Mouse (Mus musculus): Measurements from ENCODE around the gene Ptpra. TPM values are rescaled to one million over a fixed set of nuclear protein-coding genes. Genes with fewer than 3 reads are reported as not detected.
"Not testable (repeated sequence)": the region's sequence is repeated elsewhere in the genome, so short reads cannot be mapped to it uniquely, and the experiment has no call there.

Ptpra gene
- polyA plus RNA-seq, 1 experiment, result 77.6 TPM

DNA sequence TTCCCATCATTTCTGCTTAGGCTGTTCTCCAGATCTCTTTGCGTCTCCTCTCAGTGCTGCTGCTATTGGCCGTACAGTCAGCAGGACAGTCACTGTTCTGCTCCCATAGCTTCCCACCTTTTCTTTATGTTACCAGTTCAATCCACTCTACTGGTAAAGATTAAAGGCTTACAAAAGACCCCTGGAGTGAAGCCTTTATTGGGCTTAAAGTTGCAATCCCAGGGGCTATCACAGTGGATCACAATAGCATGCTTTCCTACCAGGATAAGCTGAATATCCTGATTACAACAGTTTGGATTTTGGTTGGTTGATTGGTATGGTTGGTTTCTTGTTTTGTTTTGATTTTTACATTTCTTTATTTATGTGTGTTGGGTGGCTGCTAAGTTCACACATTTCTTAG is 37.9 kb downstream of the Ptpra start:
- no peak overlapping the region for H3K4me3 ChIP-seq (ENCODE audit: low read depth, low read length)
- TF ChIP-seq CTCF (IDR thresholded peaks at IDR 0.05; ENCODE audit: low read depth, low read length) (no peak), POLR2A (IDR thresholded peaks at IDR 0.05; ENCODE audit: insufficient read depth, low read length) (no peak), EP300 (IDR thresholded peaks at IDR 0.05; ENCODE audit: insufficient read depth, low read depth, low read length) (no peak)
- no peaks in the 10 kb centered on the region for H3K27me3 ChIP-seq (ENCODE audit: control insufficient read depth, insufficient read depth, low read length, poor library complexity, severe bottlenecking)
- no peaks in the 10 kb centered on the region for H3K4me1 ChIP-seq (ENCODE audit: control insufficient read depth, insufficient read depth, low read length)
- H3K27ac ChIP-seq (ENCODE audit: insufficient read depth, low read length), result no peak overlapping the region
- no peak overlapping the region for H3K9ac ChIP-seq (ENCODE audit: low read depth, poor library complexity, severe bottlenecking)
- no peaks in the 10 kb centered on the region for H3K9me3 ChIP-seq (replicated peaks; ENCODE audit: control insufficient read depth, insufficient read depth, low read length, poor library complexity, severe bottlenecking)
- no peaks in the 10 kb centered on the region for H3K36me3 ChIP-seq (ENCODE audit: control insufficient read depth, insufficient read depth, low read length, poor library complexity, severe bottlenecking)

DNA sequence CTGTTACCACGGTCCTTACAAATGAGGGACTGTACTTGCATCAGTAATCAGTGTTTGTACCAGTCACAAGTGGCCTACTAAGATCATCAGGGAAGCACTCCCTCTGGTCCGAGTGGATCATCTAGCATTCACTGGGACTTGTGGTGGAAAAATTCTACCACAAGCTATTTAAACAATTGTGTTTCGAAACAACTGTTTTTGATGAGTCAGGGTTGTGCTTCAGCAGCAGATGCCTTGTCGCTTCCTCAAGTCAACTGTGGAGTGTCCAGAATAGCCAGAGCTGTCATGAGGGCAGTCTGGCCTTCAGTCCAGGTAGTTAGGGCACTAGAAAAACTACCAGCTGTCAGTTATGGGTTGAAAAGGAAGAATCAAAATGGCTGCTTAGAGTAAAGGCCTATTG is 38.5 kb downstream of the Ptpra start:
- no peaks in the 10 kb centered on the region for H3K36me3 ChIP-seq (ENCODE audit: control insufficient read depth, insufficient read depth, low read length, poor library complexity, severe bottlenecking)
- H3K4me3 ChIP-seq (ENCODE audit: low read depth, low read length), result no peak overlapping the region
- no peaks in the 10 kb centered on the region for H3K9me3 ChIP-seq (replicated peaks; ENCODE audit: control insufficient read depth, insufficient read depth, low read length, poor library complexity, severe bottlenecking)
- no peak overlapping the region for H3K9ac ChIP-seq (ENCODE audit: low read depth, poor library complexity, severe bottlenecking)
- no peak overlapping the region for H3K27ac ChIP-seq (ENCODE audit: insufficient read depth, low read length)
- H3K27me3 ChIP-seq (ENCODE audit: control insufficient read depth, insufficient read depth, low read length, poor library complexity, severe bottlenecking), result no peaks in the 10 kb centered on the region
- no peaks in the 10 kb centered on the region for H3K4me1 ChIP-seq (ENCODE audit: control insufficient read depth, insufficient read depth, low read length)
- TF ChIP-seq POLR2A (IDR thresholded peaks at IDR 0.05; ENCODE audit: insufficient read depth, low read length) (no peak), EP300 (IDR thresholded peaks at IDR 0.05; ENCODE audit: insufficient read depth, low read depth, low read length) (no peak), CTCF (IDR thresholded peaks at IDR 0.05; ENCODE audit: low read depth, low read length) (no peak)

DNA sequence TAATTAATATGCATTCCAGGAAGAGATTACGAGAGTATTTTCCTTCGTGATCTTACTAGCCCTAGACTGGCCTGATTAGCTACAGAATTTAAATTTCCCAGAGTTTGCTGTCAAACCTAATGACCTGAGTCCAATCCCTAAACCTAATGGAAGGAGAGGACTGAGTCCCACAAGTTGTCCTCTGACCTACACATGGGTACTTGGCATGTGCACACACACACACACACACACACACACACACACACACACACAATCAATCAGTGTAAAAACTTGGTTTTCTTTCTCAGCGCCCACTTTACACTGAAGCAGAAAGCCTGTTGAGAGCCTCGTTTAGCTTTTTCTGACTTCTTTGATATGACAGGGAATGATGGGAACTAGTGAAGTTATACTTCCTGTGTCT is 41.1 kb downstream of the Ptpra start:
- Histone ChIP-seq H3K36me3 (ENCODE audit: control insufficient read depth, insufficient read depth, low read length, poor library complexity, severe bottlenecking) (no peaks in the 10 kb centered on the region), H3K4me1 (ENCODE audit: control insufficient read depth, insufficient read depth, low read length) (no peaks in the 10 kb centered on the region), H3K9ac (ENCODE audit: low read depth, poor library complexity, severe bottlenecking) (no peak overlapping the region), H3K9me3 (replicated peaks; ENCODE audit: control insufficient read depth, insufficient read depth, low read length, poor library complexity, severe bottlenecking) (no peaks in the 10 kb centered on the region), H3K27ac (ENCODE audit: insufficient read depth, low read length) (no peak overlapping the region), H3K4me3 (ENCODE audit: low read depth, low read length) (no peak overlapping the region), H3K27me3 (ENCODE audit: control insufficient read depth, insufficient read depth, low read length, poor library complexity, severe bottlenecking) (no peaks in the 10 kb centered on the region)
- TF ChIP-seq CTCF (IDR thresholded peaks at IDR 0.05; ENCODE audit: low read depth, low read length) (no peak), POLR2A (IDR thresholded peaks at IDR 0.05; ENCODE audit: insufficient read depth, low read length) (no peak), EP300 (IDR thresholded peaks at IDR 0.05; ENCODE audit: insufficient read depth, low read depth, low read length) (no peak)

DNA sequence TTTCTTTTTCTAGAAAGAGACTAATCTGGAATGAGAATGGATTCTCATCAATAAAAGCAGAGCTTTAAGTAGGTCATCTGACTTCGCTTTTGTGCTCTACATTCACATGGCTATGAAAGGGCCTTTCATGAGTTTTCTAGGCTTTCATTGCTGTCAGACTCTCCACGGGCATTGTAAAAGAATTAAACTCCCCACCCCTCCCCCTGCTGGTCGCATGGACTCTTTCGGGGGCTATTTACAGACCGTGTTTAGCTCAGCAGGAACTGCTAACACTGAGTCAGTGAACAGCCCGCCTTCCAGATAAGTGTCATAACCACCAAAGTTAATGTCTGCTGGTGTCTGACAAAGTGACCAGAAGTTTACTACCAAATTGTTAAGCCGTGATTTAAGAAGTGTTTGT is 41.5 kb downstream of the Ptpra start:
- Histone ChIP-seq H3K9ac (ENCODE audit: low read depth, poor library complexity, severe bottlenecking) (no peak overlapping the region), H3K9me3 (replicated peaks; ENCODE audit: control insufficient read depth, insufficient read depth, low read length, poor library complexity, severe bottlenecking) (no peaks in the 10 kb centered on the region), H3K4me1 (ENCODE audit: control insufficient read depth, insufficient read depth, low read length) (no peaks in the 10 kb centered on the region), H3K4me3 (ENCODE audit: low read depth, low read length) (no peak overlapping the region), H3K27me3 (ENCODE audit: control insufficient read depth, insufficient read depth, low read length, poor library complexity, severe bottlenecking) (no peaks in the 10 kb centered on the region), H3K27ac (ENCODE audit: insufficient read depth, low read length) (no peak overlapping the region), H3K36me3 (ENCODE audit: control insufficient read depth, insufficient read depth, low read length, poor library complexity, severe bottlenecking) (no peaks in the 10 kb centered on the region)
- TF ChIP-seq CTCF (IDR thresholded peaks at IDR 0.05; ENCODE audit: low read depth, low read length), result no peak

DNA sequence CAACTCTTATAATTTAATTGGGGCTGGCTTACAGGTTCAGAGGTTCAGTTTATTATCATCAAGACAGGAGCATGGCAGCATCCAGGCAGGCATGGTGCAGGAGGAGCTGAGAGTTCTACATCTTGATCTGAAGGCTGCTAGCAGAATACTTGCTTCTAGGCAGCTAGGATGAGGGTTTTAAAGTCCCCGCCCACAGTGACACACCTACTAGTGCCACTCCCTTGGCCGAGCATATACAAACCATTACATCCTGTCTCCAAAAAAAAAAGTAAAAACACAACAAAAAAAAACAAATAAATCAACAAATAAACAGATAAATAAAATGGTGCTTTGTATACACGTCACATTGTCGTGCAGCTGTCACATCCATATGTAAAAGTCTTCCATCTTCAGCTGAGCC is 45.0 kb downstream of the Ptpra start:
- not testable (repeated sequence) for H3K4me1 ChIP-seq (ENCODE audit: control insufficient read depth, insufficient read depth, low read length); H3K9ac ChIP-seq (ENCODE audit: low read depth, poor library complexity, severe bottlenecking); H3K4me3 ChIP-seq (ENCODE audit: low read depth, low read length); H3K27ac ChIP-seq (ENCODE audit: insufficient read depth, low read length); H3K9me3 ChIP-seq (replicated peaks; ENCODE audit: control insufficient read depth, insufficient read depth, low read length, poor library complexity, severe bottlenecking); H3K36me3 ChIP-seq (ENCODE audit: control insufficient read depth, insufficient read depth, low read length, poor library complexity, severe bottlenecking); H3K27me3 ChIP-seq (ENCODE audit: control insufficient read depth, insufficient read depth, low read length, poor library complexity, severe bottlenecking)

DNA sequence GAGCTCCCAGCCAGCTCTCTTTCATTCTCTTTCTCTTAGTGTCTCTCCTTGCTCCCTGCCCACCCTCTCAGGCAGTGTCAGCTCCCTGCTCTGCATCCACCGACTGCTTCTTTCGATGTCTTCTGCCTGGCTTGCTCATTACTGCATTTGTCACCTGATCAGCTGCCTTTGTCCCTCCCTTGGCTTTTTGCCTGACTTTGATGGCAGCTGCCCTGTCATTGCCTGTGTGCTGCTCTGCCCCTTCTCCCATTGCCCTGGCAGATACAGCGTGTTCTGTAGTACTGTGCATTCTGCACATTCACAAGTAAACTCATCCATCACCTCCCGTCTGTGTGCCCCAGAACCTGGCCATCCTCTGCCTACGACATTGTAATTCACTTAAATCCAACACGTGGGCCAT is 46.0 kb downstream of the Ptpra start:
- Histone ChIP-seq H3K27ac (ENCODE audit: insufficient read depth, low read length) (no peak overlapping the region), H3K9me3 (replicated peaks; ENCODE audit: control insufficient read depth, insufficient read depth, low read length, poor library complexity, severe bottlenecking) (no peaks in the 10 kb centered on the region), H3K36me3 (ENCODE audit: control insufficient read depth, insufficient read depth, low read length, poor library complexity, severe bottlenecking) (no peaks in the 10 kb centered on the region), H3K4me1 (ENCODE audit: control insufficient read depth, insufficient read depth, low read length) (no peaks in the 10 kb centered on the region), H3K27me3 (ENCODE audit: control insufficient read depth, insufficient read depth, low read length, poor library complexity, severe bottlenecking) (no peaks in the 10 kb centered on the region), H3K4me3 (ENCODE audit: low read depth, low read length) (no peak overlapping the region), H3K9ac (ENCODE audit: low read depth, poor library complexity, severe bottlenecking) (no peak overlapping the region)
- no peak for TF ChIP-seq EP300 (IDR thresholded peaks at IDR 0.05; ENCODE audit: insufficient read depth, low read depth, low read length)
- TF ChIP-seq CTCF (IDR thresholded peaks at IDR 0.05; ENCODE audit: low read depth, low read length), result no peak
- no peak for TF ChIP-seq POLR2A (IDR thresholded peaks at IDR 0.05; ENCODE audit: insufficient read depth, low read length)

DNA sequence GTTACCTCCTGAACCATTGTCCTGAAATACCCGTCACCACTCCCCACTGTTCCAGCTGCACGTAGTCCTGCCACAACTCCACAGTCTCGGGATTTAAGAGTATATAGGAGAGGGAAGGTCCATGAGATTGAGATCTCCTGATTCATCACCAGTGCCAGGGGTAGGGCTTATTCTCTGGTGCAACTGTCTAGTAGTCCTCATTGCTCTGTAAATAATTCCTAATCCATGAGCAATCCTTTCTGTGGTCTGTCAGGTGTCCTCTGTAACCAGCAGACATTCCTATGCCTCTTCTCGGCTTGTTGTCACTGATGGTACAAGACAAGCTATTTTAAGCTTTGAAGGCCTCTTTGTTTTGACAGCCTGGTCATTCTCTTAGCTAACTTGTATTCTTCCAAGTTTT is 46.9 kb downstream of the Ptpra start:
- no peak overlapping the region for H3K4me3 ChIP-seq (ENCODE audit: low read depth, low read length)
- H3K4me1 ChIP-seq (ENCODE audit: control insufficient read depth, insufficient read depth, low read length), result no peaks in the 10 kb centered on the region
- TF ChIP-seq CTCF (IDR thresholded peaks at IDR 0.05; ENCODE audit: low read depth, low read length) (no peak), POLR2A (IDR thresholded peaks at IDR 0.05; ENCODE audit: insufficient read depth, low read length) (no peak), EP300 (IDR thresholded peaks at IDR 0.05; ENCODE audit: insufficient read depth, low read depth, low read length) (no peak)
- H3K36me3 ChIP-seq (ENCODE audit: control insufficient read depth, insufficient read depth, low read length, poor library complexity, severe bottlenecking), result no peaks in the 10 kb centered on the region
- H3K27ac ChIP-seq (ENCODE audit: insufficient read depth, low read length), result no peak overlapping the region
- H3K9ac ChIP-seq (ENCODE audit: low read depth, poor library complexity, severe bottlenecking), result no peak overlapping the region
- no peaks in the 10 kb centered on the region for H3K9me3 ChIP-seq (replicated peaks; ENCODE audit: control insufficient read depth, insufficient read depth, low read length, poor library complexity, severe bottlenecking)
- H3K27me3 ChIP-seq (ENCODE audit: control insufficient read depth, insufficient read depth, low read length, poor library complexity, severe bottlenecking), result no peaks in the 10 kb centered on the region

Data from ES-Bruce4 (cell line).